Mouse (Mus musculus): Measurements from ENCODE around the gene Syngap1. TPM values are rescaled to one million over a fixed set of nuclear protein-coding genes. Genes with fewer than 3 reads are reported as not detected.

Syngap1 gene
- polyA plus RNA-seq, 1 experiment, result 136 TPM

DNA sequence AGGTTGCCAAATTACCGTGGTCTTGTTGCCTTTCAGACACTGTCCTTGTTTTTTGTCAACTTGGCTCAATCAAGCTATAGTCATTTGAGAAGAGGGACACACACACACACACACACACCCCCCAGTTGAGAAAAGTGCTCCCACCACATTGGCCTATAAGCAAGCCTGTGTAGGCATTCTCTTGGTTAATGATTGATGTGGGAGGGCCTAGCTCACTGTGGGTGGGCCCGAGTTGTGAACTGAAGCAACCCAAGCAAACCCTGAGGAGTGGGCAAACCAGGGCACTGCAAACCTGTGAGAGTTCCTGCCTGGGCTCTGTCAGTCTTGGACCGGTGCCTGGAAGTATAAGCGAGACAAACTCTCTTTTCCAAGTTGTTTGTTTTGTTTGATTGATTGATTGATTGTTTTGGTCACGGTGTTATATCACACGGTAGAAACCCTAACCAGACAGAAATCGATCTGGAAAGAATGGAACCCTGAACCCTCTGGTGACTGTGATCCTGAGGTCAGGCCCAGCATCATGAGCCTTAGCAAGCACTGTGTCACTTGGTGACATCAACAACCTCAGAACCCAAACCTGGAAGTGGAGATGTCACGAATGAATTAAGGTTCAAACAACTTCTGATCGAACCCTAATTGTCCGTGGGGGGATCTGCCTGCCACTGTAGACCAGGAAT, 44.6 kb downstream of the Syngap1 start:
- no peak for DNase-seq (ENCODE audit: low read depth)
- TF ChIP-seq POLR2A (IDR thresholded peaks at IDR 0.05; ENCODE audit: borderline replicate concordance, extremely low read depth, insufficient read depth, insufficient read length, poor library complexity, severe bottlenecking) (no peak), CTCF (IDR thresholded peaks at IDR 0.05; ENCODE audit: borderline replicate concordance, extremely low read depth, insufficient read depth, insufficient read length) (no peak)

DNA sequence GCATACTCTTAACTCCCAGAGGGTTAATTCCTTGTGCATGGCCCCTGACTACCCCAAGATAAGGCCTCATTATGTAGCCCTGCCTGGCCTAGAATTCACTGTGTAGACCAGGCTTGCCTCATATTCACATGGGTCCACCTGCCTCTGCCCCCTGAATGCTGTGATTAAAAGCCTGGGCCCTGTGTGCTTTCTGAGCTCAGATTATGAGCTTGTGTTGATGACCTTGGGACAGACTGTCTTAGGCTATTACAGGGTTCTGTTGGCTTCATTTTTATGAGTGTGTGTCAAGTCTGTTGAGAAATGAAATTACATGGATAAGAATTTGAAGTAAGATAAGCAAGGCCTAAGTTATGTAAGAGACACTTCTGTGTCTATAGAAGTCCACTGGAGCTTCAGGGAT, 49.5 kb downstream of the Syngap1 start:
- no peak for DNase-seq (ENCODE audit: low read depth)

DNA sequence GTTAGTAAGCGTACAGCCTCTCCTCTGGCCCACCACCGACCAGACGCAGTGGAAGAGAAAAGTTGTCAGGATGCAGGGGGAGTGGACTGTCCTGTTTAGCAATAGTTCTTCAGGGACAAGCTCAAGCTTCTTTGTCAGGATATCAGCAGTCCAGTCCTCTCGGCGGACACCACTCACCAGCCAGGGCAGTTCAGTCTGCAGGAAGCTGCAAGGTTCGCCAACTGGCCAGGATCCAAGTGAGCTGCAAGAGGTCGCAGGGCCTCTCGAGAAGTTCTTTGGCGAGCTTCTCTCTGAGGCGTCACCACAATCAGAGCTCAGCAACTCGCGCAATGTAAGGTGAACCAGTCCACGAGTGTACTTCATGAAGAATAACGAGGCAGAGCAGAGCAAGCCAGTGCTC, 53.4 kb downstream of the Syngap1 start:
- DNase-seq (ENCODE audit: low read depth), result peak; percentile 38
- TF ChIP-seq POLR2A (IDR thresholded peaks at IDR 0.05; ENCODE audit: borderline replicate concordance, extremely low read depth, insufficient read depth, insufficient read length, poor library complexity, severe bottlenecking), result no peak

More for the DNA sequence above, 49.5 kb downstream of the Syngap1 start:
- TF ChIP-seq CTCF (IDR thresholded peaks at IDR 0.05; ENCODE audit: borderline replicate concordance, extremely low read depth, insufficient read depth, insufficient read length) (no peak), POLR2A (IDR thresholded peaks at IDR 0.05; ENCODE audit: borderline replicate concordance, extremely low read depth, insufficient read depth, insufficient read length, poor library complexity, severe bottlenecking) (no peak)

DNA sequence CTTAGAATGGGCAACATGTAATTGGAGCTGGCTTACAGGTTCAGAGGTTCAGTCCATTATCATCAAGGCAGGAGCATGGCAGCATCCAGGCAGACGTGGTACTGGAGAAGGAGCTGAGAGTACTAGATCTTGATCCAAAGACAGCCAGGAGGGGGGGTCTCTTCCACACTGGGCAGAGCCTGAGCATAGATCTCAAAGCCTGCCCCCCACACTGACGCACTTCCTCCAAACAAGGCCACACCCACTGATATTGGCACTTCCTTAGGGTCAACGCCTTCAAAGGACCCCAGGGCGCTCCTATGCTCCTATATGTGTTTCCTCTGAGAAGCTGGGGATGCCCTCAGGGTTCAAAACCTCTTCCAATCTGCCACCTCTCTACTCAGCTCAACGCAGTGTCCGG, 54.0 kb downstream of the Syngap1 start:
- no peak for DNase-seq (ENCODE audit: low read depth)
- TF ChIP-seq POLR2A (IDR thresholded peaks at IDR 0.05; ENCODE audit: borderline replicate concordance, extremely low read depth, insufficient read depth, insufficient read length, poor library complexity, severe bottlenecking) (no peak), CTCF (IDR thresholded peaks at IDR 0.05; ENCODE audit: borderline replicate concordance, extremely low read depth, insufficient read depth, insufficient read length) (no peak)

DNA sequence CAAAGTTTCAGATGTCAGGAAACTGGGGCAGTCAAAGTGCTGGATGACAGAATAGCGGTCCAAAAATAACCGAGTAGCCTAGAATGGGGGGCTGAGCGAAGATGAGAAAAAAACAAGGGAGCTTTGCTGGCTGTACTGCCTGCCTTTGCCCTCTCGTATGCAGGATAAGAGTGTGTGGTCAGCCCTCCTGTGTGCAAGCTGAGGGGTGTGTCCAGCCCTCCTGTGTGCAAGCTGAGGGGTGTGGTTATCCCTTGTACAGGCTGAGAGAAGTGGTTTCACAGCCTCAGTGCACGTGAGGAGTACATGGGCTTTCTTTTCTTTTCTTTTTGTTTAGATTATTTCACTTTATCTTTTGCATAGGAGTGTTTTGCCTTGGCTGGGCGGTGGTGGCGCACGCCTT, 54.5 kb downstream of the Syngap1 start:
- TF ChIP-seq CTCF (IDR thresholded peaks at IDR 0.05; ENCODE audit: borderline replicate concordance, extremely low read depth, insufficient read depth, insufficient read length) (no peak), POLR2A (IDR thresholded peaks at IDR 0.05; ENCODE audit: borderline replicate concordance, extremely low read depth, insufficient read depth, insufficient read length, poor library complexity, severe bottlenecking) (no peak)
- no peak for DNase-seq (ENCODE audit: low read depth)

DNA sequence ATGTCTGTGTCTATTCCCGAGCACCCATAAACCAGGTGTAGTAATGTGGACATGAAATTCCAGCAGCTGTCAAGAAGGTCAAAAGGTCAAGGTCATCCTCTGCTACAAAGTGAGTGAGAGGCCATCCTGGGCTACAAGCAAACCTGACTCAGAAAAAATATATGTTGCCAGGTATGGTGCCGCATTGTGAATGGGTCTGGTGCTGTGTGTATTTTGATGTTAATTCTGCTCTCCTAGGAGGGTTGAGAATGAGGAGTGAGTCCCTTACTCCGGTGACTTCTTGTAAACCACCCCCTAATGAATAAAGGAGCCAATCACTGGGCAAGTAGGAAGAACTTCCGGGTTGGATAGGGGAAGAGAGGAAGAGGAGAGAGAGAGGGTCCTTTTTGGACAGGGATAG, 56.6 kb downstream of the Syngap1 start:
- no peak for DNase-seq (ENCODE audit: low read depth)
- TF ChIP-seq CTCF (IDR thresholded peaks at IDR 0.05; ENCODE audit: borderline replicate concordance, extremely low read depth, insufficient read depth, insufficient read length), result no peak
- TF ChIP-seq POLR2A (IDR thresholded peaks at IDR 0.05; ENCODE audit: borderline replicate concordance, extremely low read depth, insufficient read depth, insufficient read length, poor library complexity, severe bottlenecking), result no peak

DNA sequence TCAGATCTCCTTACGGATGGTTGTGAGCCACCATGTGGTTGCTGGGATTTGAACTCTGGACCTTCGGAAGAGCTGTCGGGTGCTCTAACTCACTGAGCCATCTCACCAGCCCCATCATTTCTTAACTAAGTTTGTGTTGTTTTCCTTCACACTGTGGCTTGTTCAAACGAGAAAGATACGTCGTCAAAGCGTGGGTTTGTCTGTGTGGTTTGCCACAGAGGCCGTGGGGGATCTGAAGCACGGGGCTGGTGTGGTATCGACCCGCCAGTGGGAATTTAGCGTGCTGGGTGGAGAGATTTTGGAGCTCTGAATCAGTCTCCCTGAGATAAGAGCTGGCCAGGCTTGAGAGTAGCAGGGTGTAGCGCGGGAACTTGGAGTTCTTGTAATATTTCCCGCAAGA, 57.2 kb downstream of the Syngap1 start:
- DNase-seq (ENCODE audit: low read depth), result no peak
- TF ChIP-seq POLR2A (IDR thresholded peaks at IDR 0.05; ENCODE audit: borderline replicate concordance, extremely low read depth, insufficient read depth, insufficient read length, poor library complexity, severe bottlenecking) (no peak), CTCF (IDR thresholded peaks at IDR 0.05; ENCODE audit: borderline replicate concordance, extremely low read depth, insufficient read depth, insufficient read length) (no peak)

DNA sequence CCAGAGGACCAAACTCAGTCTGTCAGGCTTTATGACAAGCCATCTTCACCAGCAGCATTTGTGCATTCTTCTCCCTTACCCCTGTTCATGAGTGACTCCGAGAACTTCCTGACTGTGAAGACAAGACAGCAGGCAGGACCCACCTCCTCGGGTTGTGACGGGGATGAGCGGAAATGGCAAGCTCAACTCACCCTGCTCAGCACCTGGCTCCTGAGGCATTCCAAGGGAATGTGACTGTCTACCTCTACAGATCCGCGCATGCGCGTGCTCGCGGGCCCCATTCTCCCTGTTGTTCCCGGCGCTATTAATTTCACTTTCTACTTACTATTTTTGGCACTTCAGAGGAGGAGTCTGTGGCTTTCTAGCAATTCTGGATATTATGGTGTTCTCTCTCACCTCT, 58.9 kb downstream of the Syngap1 start:
- peak; percentile 15 for DNase-seq (ENCODE audit: low read depth)
- TF ChIP-seq CTCF (IDR thresholded peaks at IDR 0.05; ENCODE audit: borderline replicate concordance, extremely low read depth, insufficient read depth, insufficient read length) (no peak), POLR2A (IDR thresholded peaks at IDR 0.05; ENCODE audit: borderline replicate concordance, extremely low read depth, insufficient read depth, insufficient read length, poor library complexity, severe bottlenecking) (no peak)

DNA sequence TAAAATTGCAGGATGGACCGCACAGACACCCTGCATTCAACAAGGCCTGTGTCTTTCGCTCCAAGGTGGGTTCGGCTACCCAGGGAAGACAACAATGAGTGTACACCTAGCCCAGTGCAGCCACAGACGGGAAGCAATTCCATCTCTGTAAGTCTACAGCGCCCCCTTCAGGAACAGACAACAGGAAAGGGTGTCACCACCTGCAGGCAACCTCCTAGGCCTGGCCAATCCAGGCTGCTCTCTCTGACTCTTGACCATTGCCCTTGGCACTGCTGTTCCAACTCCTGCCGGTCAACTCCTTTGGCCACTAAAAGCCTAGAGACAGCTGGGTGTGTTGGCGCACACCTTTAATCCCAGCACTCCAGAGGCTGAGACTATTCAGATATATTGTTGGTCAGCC, 60.1 kb downstream of the Syngap1 start:
- TF ChIP-seq POLR2A (IDR thresholded peaks at IDR 0.05; ENCODE audit: borderline replicate concordance, extremely low read depth, insufficient read depth, insufficient read length, poor library complexity, severe bottlenecking), result no peak
- TF ChIP-seq CTCF (IDR thresholded peaks at IDR 0.05; ENCODE audit: borderline replicate concordance, extremely low read depth, insufficient read depth, insufficient read length), result peak; percentile 10; the same call in 1 of the 2 replicates
- DNase-seq (ENCODE audit: low read depth), result no peak

DNA sequence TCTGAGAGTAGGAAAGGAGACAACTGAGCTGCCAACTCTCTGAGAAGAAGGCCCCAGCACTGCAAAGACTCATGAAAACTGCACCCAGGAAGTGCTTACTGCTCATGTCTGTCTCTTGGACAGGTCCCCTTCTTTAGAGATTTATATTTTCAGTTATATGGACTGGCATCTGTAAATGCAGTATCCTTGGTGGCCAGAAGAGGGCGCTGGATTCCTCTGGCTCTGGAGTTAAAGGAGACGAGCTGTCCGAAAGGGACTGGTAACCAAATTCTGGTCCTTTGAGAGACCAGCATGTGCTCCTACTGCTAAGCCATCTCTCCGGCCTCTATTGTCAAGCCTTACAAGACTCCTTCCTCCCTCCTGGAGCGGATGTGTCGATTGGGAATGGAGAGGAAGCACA, 60.8 kb downstream of the Syngap1 start:
- no peak for TF ChIP-seq POLR2A (IDR thresholded peaks at IDR 0.05; ENCODE audit: borderline replicate concordance, extremely low read depth, insufficient read depth, insufficient read length, poor library complexity, severe bottlenecking)
- peak; percentile 63; the same call in 1 of the 2 replicates for TF ChIP-seq CTCF (IDR thresholded peaks at IDR 0.05; ENCODE audit: borderline replicate concordance, extremely low read depth, insufficient read depth, insufficient read length)
- DNase-seq (ENCODE audit: low read depth), result no peak

DNA sequence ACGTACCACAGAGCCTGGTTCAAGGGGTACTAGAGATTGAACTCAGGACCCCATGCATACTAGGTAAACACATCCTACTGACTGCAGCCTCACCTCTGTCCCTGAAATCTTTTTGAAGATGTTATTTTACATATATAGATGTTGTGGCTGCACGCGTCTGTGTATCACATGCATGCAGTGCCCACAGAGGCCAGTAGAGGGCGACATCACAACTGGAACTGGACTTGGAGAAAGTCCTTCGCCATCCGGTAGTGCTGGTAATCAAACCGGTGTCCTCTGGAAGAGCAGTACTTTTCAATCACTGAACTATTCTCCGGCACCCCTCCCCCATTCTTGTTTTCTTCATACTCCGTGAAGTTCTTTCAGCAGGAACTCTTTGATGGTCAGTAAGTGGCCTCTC, 63.4 kb downstream of the Syngap1 start:
- TF ChIP-seq CTCF (IDR thresholded peaks at IDR 0.05; ENCODE audit: borderline replicate concordance, extremely low read depth, insufficient read depth, insufficient read length) (peak; percentile 70), POLR2A (IDR thresholded peaks at IDR 0.05; ENCODE audit: borderline replicate concordance, extremely low read depth, insufficient read depth, insufficient read length, poor library complexity, severe bottlenecking) (no peak)
- peak; percentile 17 for DNase-seq (ENCODE audit: low read depth)

DNA sequence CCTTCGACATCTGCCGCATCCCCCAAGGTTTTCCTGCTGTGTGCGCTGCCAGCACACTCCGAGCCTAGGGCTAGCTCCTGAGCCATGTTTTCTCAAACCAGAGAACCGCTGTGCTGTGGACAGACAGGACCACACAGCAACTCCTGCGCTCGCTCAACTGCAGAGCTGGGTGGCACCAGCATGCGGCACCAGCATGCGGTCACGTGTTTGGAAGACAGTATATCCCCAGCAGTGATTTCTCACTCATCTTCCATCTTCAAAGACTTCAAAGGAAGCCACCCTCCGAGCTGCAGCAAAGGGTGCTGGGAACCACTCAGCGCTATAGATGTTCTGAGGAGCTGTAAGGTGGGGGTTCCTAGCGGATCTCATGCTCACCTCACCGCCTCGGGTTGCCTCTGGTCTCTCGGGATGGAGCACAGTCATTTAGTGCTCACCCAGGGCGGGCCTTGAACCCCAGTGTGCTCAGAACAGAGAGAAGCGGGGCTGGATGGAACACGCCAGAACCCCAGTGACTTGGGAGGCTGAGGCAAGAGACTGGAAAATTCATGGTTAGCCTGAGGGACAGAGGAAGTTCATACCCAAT, 63.9 kb downstream of the Syngap1 start:
- no peak for DNase-seq (ENCODE audit: low read depth)
- TF ChIP-seq POLR2A (IDR thresholded peaks at IDR 0.05; ENCODE audit: borderline replicate concordance, extremely low read depth, insufficient read depth, insufficient read length, poor library complexity, severe bottlenecking), result no peak
- no peak for TF ChIP-seq CTCF (IDR thresholded peaks at IDR 0.05; ENCODE audit: borderline replicate concordance, extremely low read depth, insufficient read depth, insufficient read length)
